Comparison of ENCODE assay signal across 8 mouse cellular contexts in genomic region chr4:149772394-149772793, GRCm38 (mm10). TPM values are rescaled to one million over a fixed set of nuclear protein-coding genes. Genes with fewer than 3 reads are reported as not detected.
DNase-seq lines count a peak whose midpoint lies in the region; ATAC-seq and TF ChIP-seq lines count a peak whose summit lies in the region.

No protein-coding gene starts in this region.

- 47% methylated on average over 2 of the region's 2 CpGs for WGBS in liver, embryonic 12.5 days (ENCODE audit: insufficient replicate concordance)

- H3K4me2 ChIP-seq in liver, embryonic 12.5 days, result peak overlapping the region; percentile 99

- no peak for ATAC-seq in liver, embryonic 12.5 days
- no peak for ATAC-seq in CD4-positive, CD25-positive, alpha-beta regulatory T cell, adult 4 months

- no peak overlapping the region for H3K9ac ChIP-seq in ES-Bruce4 (ENCODE audit: low read depth, poor library complexity, severe bottlenecking)
- H3K9ac ChIP-seq in liver, embryonic 12.5 days, result no peak overlapping the region

- H3K36me3 ChIP-seq in ES-Bruce4 (ENCODE audit: control insufficient read depth, insufficient read depth, low read length, poor library complexity, severe bottlenecking), result no peaks in the 10 kb centered on the region
- 0 out of 2 replicates have a peak, but pooled peaks cover 3% of the 10 kb centered on the region for H3K36me3 ChIP-seq in liver, embryonic 12.5 days

- no peak overlapping the region for H3K27ac ChIP-seq in ES-Bruce4 (ENCODE audit: insufficient read depth, low read length)
- H3K27ac ChIP-seq in embryonic fibroblast, embryonic 13.5 days (ENCODE audit: insufficient read depth, low read length), result no peak overlapping the region
- H3K27ac ChIP-seq in liver, embryonic 12.5 days, result no peak overlapping the region

- intact Hi-C loops in gastrocnemius, postnatal 36 days (cut with DNase I), result no loop called here

- no peak overlapping the region for H3K4me3 ChIP-seq in ES-Bruce4 (ENCODE audit: low read depth, low read length)
- no peak overlapping the region for H3K4me3 ChIP-seq in embryonic fibroblast, embryonic 13.5 days (ENCODE audit: insufficient read depth, low read length)
- peak overlapping the region; percentile 68; the same call in 1 of the 2 replicates for H3K4me3 ChIP-seq in liver, embryonic 12.5 days

- H3K4me1 ChIP-seq in ES-Bruce4 (ENCODE audit: control insufficient read depth, insufficient read depth, low read length), result no peaks in the 10 kb centered on the region
- peaks cover 7% of the 10 kb centered on the region for H3K4me1 ChIP-seq in embryonic fibroblast, embryonic 13.5 days (ENCODE audit: control insufficient read depth, insufficient read depth, low read length)
- peaks cover 38% of the 10 kb centered on the region for H3K4me1 ChIP-seq in liver, embryonic 12.5 days

- no peak for TF ChIP-seq POLR2A in ES-Bruce4 (IDR thresholded peaks at IDR 0.05; ENCODE audit: insufficient read depth, low read length)
- no peak for TF ChIP-seq POLR2A in embryonic fibroblast, embryonic 13.5 days (IDR thresholded peaks at IDR 0.05; ENCODE audit: low read depth, low read length)

- no peaks in the 10 kb centered on the region for H3K9me3 ChIP-seq in ES-Bruce4 (replicated peaks; ENCODE audit: control insufficient read depth, insufficient read depth, low read length, poor library complexity, severe bottlenecking)
- H3K9me3 ChIP-seq in liver, embryonic 12.5 days (replicated peaks), result no peaks in the 10 kb centered on the region

- peak; percentile 31 for TF ChIP-seq CTCF in ES-Bruce4 (IDR thresholded peaks at IDR 0.05; ENCODE audit: low read depth, low read length)
- TF ChIP-seq CTCF in embryonic fibroblast, embryonic 13.5 days (IDR thresholded peaks at IDR 0.05; ENCODE audit: borderline replicate concordance, insufficient read depth, low read length), result peak; percentile 30; the same call in 1 of the 2 replicates

- no peak for TF ChIP-seq EP300 in ES-Bruce4 (IDR thresholded peaks at IDR 0.05; ENCODE audit: insufficient read depth, low read depth, low read length)

- no peaks in the 10 kb centered on the region; the same call in 1 of the 2 replicates for H3K27me3 ChIP-seq in ES-Bruce4 (ENCODE audit: control insufficient read depth, insufficient read depth, low read length, poor library complexity, severe bottlenecking)
- H3K27me3 ChIP-seq in liver, embryonic 12.5 days (replicated peaks), result peaks cover 26% of the 10 kb centered on the region; the same call in 1 of the 2 replicates

- peak; percentile 32 to 39 for DNase-seq in gastrocnemius, adult 8-10 months (ENCODE audit: low spot score in 2 of 2)
- DNase-seq in gastrocnemius, postnatal 36 days, result no peak
- DNase-seq in thymus, postnatal 0 days (ENCODE audit: low spot score), result no peak
- no peak for DNase-seq in urinary bladder, adult 18-20 months (ENCODE audit: low spot score in 2 of 2)

RNA-seq across cellular contexts. Expression of gene Slc25a33, which starts 1.7 kb away (rescaled TPM):
- 10 to 100 TPM in 3 of 4 experiments, 1 to 10 TPM in 1; 7.7 to 14.5 (median 13.0) TPM for total RNA-seq in gastrocnemius, adult 8-10 months (2022)
- total RNA-seq in gastrocnemius, postnatal 36 days (2021), result 10 to 100 TPM; 10.8 to 12.5 TPM
- polyA plus RNA-seq in ES-Bruce4 (2011; ENCODE audit: insufficient read depth, insufficient read length, low read depth, missing spikeins), result 10.2 and 11.9 TPM in 2 replicates
- polyA plus RNA-seq in embryonic fibroblast, embryonic 13.5 days (2011; ENCODE audit: insufficient read length, low read depth, missing spikeins), result 5.7 and 7.4 TPM in 2 replicates
- 17.1 and 17.3 TPM in 2 replicates for polyA plus RNA-seq in liver, embryonic 12.5 days (2016; fragmentation: Nextera tagmentation; extraction: Ambion mirVana)
- 7.4 and 7.8 TPM in 2 replicates for polyA plus RNA-seq in thymus, postnatal 0 days (2015; fragmentation: Nextera tagmentation; extraction: Ambion mirVana)
- 1 to 10 TPM; 4.6 to 5.7 TPM for polyA plus RNA-seq in CD4-positive, CD25-positive, alpha-beta regulatory T cell, adult 4 months (2017; shearing (Covaris generic))

RNA-seq across cellular contexts. Expression of gene Tmem201, which starts 34.5 kb away (rescaled TPM):
- total RNA-seq in gastrocnemius, adult 8-10 months (2022), result 10 to 100 TPM; 41.7 to 44.1 (median 42.9) TPM
- 10 to 100 TPM; 33.1 to 40.5 TPM for total RNA-seq in gastrocnemius, postnatal 36 days (2021)
- 29.9 and 33.9 TPM in 2 replicates for polyA plus RNA-seq in ES-Bruce4 (2011; ENCODE audit: insufficient read depth, insufficient read length, low read depth, missing spikeins)
- 14.6 and 19.6 TPM in 2 replicates for polyA plus RNA-seq in embryonic fibroblast, embryonic 13.5 days (2011; ENCODE audit: insufficient read length, low read depth, missing spikeins)
- 12.8 and 13.8 TPM in 2 replicates for polyA plus RNA-seq in liver, embryonic 12.5 days (2016; fragmentation: Nextera tagmentation; extraction: Ambion mirVana)
- polyA plus RNA-seq in thymus, postnatal 0 days (2015; fragmentation: Nextera tagmentation; extraction: Ambion mirVana), result 11.5 and 11.7 TPM in 2 replicates
- polyA plus RNA-seq in CD4-positive, CD25-positive, alpha-beta regulatory T cell, adult 4 months (2017; shearing (Covaris generic)), result 1 to 10 TPM; 4.6 to 7.8 TPM

Comparison
In these comparisons a context has a peak if more than half of its experiments do, and no peak if none do; other contexts are left out.
1. DNase-seq: peak in gastrocnemius, adult 8-10 months (2 of 2); none in gastrocnemius, postnatal 36 days (0 of 2), thymus, postnatal 0 days (single experiment) and urinary bladder, adult 18-20 months (0 of 2).